Mouse (Mus musculus) MEL (cell line): ENCODE data around the gene Eif4b. TPM values are rescaled to one million over a fixed set of nuclear protein-coding genes. Genes with fewer than 3 reads are reported as not detected.

ENCODE experiments used
- DNase-seq: peaks from one replicate; pipeline ENCODE4 v3.0.0; 2011; ENCODE audit warnings: low read depth, low spot score
- H3K27ac ChIP-seq: 2 replicates; pipeline ENCODE4 v1.5.1; 2012; ENCODE audit warnings: low read depth, mild to moderate bottlenecking, control low read depth, low read length, moderate library complexity; ENCODE audit not compliant: control insufficient read depth
- H3K27me3 ChIP-seq, 2 experiments: fragments of 150-350 bp in 1 of 2; sonication (generic) in 1 of 2; 2 replicates each; pipeline ENCODE4 v1.6.1; 2012; ENCODE audit warnings: low read length in 2 of 2, mild to moderate bottlenecking in 2 of 2, improper control_type of control experiment in 1 of 2, moderate library complexity in 1 of 2; ENCODE audit not compliant: insufficient read depth in 2 of 2, control insufficient read depth in 1 of 2
- H3K36me3 ChIP-seq, 2 experiments: 2 replicates each; pipeline ENCODE4 v1.6.1; 2012 to 2014; ENCODE audit warnings: low read length in 2 of 2, improper control_type of control experiment in 1 of 2, inconsistent platforms in 1 of 2, mild to moderate bottlenecking in 1 of 2; ENCODE audit not compliant: insufficient read depth in 2 of 2, control insufficient read depth in 1 of 2
- H3K4me1 ChIP-seq, 2 experiments: fragments of 150-350 bp in 1 of 2; sonication (generic) in 1 of 2; 2 replicates each; pipeline ENCODE4 v1.6.1; 2012; ENCODE audit warnings: low read length in 2 of 2, improper control_type of control experiment in 1 of 2, mild to moderate bottlenecking in 1 of 2; ENCODE audit not compliant: insufficient read depth in 2 of 2, control insufficient read depth in 1 of 2
- H3K4me3 ChIP-seq, 2 experiments: fragments of 150-350 bp in 1 of 2; sonication (generic) in 1 of 2; 2 replicates each; pipeline ENCODE4 v1.5.1; 2012; ENCODE audit warnings: low read depth in 2 of 2, low read length in 2 of 2, mild to moderate bottlenecking in 2 of 2, moderate library complexity in 2 of 2, control low read depth in 1 of 2, improper control_type of control experiment in 1 of 2; ENCODE audit not compliant: control insufficient read depth in 1 of 2, insufficient read depth in 1 of 2
- H3K79me2 ChIP-seq: 2 replicates; pipeline ENCODE4 v1.6.1; 2012; ENCODE audit warnings: mild to moderate bottlenecking, low read length, moderate library complexity; ENCODE audit not compliant: control insufficient read depth, poor library complexity, insufficient read depth
- H3K9ac ChIP-seq: 2 replicates; pipeline ENCODE4 v1.6.1; 2012; ENCODE audit warnings: low read depth, mild to moderate bottlenecking, control low read depth, low read length, moderate library complexity; ENCODE audit not compliant: control insufficient read depth, poor library complexity, severe bottlenecking
- H3K9me3 ChIP-seq: fragments of 150-350 bp; sonication (generic); replicated peaks from 2 replicates; pipeline ENCODE4 v1.6.1; 2012; ENCODE audit warnings: mild to moderate bottlenecking, low read length, improper control_type of control experiment, moderate library complexity; ENCODE audit not compliant: insufficient read depth
- CHD2 ChIP-seq: IDR thresholded peaks from 2 replicates; pipeline ENCODE4 v1.6.1; 2011; ENCODE audit warnings: low read length, improper control_type of control experiment
- CTCF ChIP-seq, 3 experiments: IDR thresholded peaks in 2 of 3; conservative IDR thresholded peaks in 1 of 3; 2 replicates each; pipeline ENCODE4 v1.5.1; 2011 to 2012; ENCODE audit warnings: low read length in 3 of 3, low read depth in 2 of 3, mild to moderate bottlenecking in 2 of 3, improper control_type of control experiment in 1 of 3, inconsistent platforms in 1 of 3, mixed read lengths in 1 of 3, moderate library complexity in 1 of 3; ENCODE audit not compliant: control insufficient read depth in 1 of 3, insufficient read depth in 1 of 3, poor library complexity in 1 of 3, severe bottlenecking in 1 of 3
- EP300 ChIP-seq, 2 experiments: IDR thresholded peaks; 2 replicates each; pipeline ENCODE4 v1.6.1; 2011; ENCODE audit warnings: improper control_type of control experiment in 2 of 2, low read length in 2 of 2, low read depth in 1 of 2, mild to moderate bottlenecking in 1 of 2
- GATA1 ChIP-seq: IDR thresholded peaks from 2 replicates; pipeline ENCODE4 v1.6.1; 2011; ENCODE audit warnings: low read depth, low read length, improper control_type of control experiment
- MAX ChIP-seq: IDR thresholded peaks from 2 replicates; pipeline ENCODE4 v1.6.1; 2011; ENCODE audit warnings: low read length, improper control_type of control experiment
- MAZ ChIP-seq: IDR thresholded peaks from 2 replicates; pipeline ENCODE4 v1.6.1; 2012; ENCODE audit warnings: low read depth, mild to moderate bottlenecking, inconsistent platforms, low read length, improper control_type of control experiment
- MXI1 ChIP-seq: IDR thresholded peaks from 2 replicates; pipeline ENCODE4 v1.6.1; 2011; ENCODE audit warnings: mild to moderate bottlenecking, low read depth, low read length, improper control_type of control experiment
- POLR2A ChIP-seq, 2 experiments: IDR thresholded peaks; 2 replicates each; pipeline ENCODE4 v1.6.1; 2011 to 2012; ENCODE audit warnings: low read length in 2 of 2, mild to moderate bottlenecking in 2 of 2, control low read depth in 1 of 2, improper control_type of control experiment in 1 of 2, low read depth in 1 of 2, moderate library complexity in 1 of 2; ENCODE audit not compliant: control insufficient read depth in 1 of 2, insufficient read depth in 1 of 2, poor library complexity in 1 of 2
- POLR2AphosphoS2 ChIP-seq: IDR thresholded peaks from 2 replicates; pipeline ENCODE4 v1.6.1; 2011; ENCODE audit warnings: low read length, improper control_type of control experiment
- POLR2AphosphoS5 ChIP-seq: IDR thresholded peaks from 2 replicates; pipeline ENCODE4 v1.6.1; 2012; ENCODE audit warnings: low read depth, borderline replicate concordance, mild to moderate bottlenecking, inconsistent platforms, low read length, moderate library complexity, mixed read lengths
- RCOR1 ChIP-seq: IDR thresholded peaks from 2 replicates; pipeline ENCODE4 v1.6.1; 2012; ENCODE audit warnings: low read depth, mild to moderate bottlenecking, inconsistent platforms, low read length, improper control_type of control experiment
- ZKSCAN1 ChIP-seq: IDR thresholded peaks from 2 replicates; pipeline ENCODE4 v1.6.1; 2012; ENCODE audit warnings: low read depth, mild to moderate bottlenecking, inconsistent platforms, low read length, improper control_type of control experiment, moderate library complexity
- ZMIZ1 ChIP-seq: IDR thresholded peaks from 2 replicates; pipeline ENCODE4 v1.6.1; 2012; ENCODE audit warnings: low read depth, mild to moderate bottlenecking, inconsistent platforms, low read length, improper control_type of control experiment, moderate library complexity
- polyA plus RNA-seq, 2 experiments: library from polyadenylated mRNA; stranded (reverse) in 1 of 2; unstranded in 1 of 2; fragments of >175 nt in 1 of 2; fragments of >200 nt in 1 of 2; gene quantifications; 2 replicates each; pipeline versions ENCODE4 v1.2.1 to v1.2.4; 2012; ENCODE audit warnings: low replicate concordance in 2 of 2, low read depth in 1 of 2; ENCODE audit not compliant: insufficient read length in 2 of 2, insufficient read depth in 1 of 2, missing spikeins in 1 of 2
- total RNA-seq: library from RNA; depleted of rRNA; stranded (reverse); fragments of 300-350 nt; gene quantifications from 2 replicates; pipeline ENCODE4 v1.2.3, GENCODE M21; 2012

The Eif4b gene
- total and polyA plus RNA-seq, 3 experiments, result 464 to 790 (median 561) TPM

DNA sequence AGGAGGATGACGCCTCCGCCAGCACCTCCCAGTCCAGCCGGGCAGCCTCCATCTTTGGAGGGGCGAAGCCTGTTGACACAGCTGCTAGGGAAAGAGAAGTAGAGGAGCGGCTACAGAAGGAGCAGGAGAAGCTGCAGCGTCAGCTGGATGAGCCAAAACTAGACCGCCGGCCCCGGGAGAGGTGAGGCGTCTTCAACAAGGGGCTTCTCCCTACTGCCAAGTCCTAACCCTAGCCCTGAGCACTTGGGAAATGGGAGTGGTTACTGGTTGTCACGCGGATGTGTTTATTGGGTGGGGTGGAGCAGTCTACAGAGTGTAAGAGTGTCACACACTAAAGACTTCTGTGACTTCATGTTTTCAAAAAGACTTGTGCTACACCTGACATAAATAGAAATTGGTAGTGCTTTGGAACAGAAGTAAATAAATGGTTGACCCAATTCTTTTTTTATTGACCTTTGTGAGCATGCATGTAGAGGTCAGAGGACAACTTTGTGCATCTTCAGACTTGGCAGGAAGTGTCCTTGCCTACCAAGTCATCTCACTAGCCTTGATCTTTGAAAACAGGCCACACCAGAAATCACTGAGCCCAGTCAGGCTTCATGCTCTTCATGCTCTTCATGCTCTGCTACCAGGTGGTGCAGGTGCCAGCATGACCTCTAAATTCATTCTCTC is 16.5 kb downstream of the Eif4b start:
- Histone ChIP-seq H3K79me2 (peaks cover 10% of the 10 kb centered on the region; the same call in 1 of the 2 replicates), H3K4me1 (no peaks in the 10 kb centered on the region), H3K4me3 (no peak overlapping the region), H3K36me3 (peaks cover 21 to 89% of the 10 kb centered on the region in 2 experiments), H3K27ac (no peak overlapping the region), H3K9ac (no peak overlapping the region), H3K9me3 (no peaks in the 10 kb centered on the region), H3K27me3 (no peaks in the 10 kb centered on the region)
- TF ChIP-seq ZMIZ1 (no peak), POLR2A (IDR thresholded peaks at IDR 0.05; ENCODE audit: control insufficient read depth in 1 of 2, insufficient read depth in 1 of 2, low read depth in 1 of 2, low read length in 2 of 2, poor library complexity in 1 of 2) (peak in 1 of 2 experiments; percentile 35; a peak in 2 of 4 replicates)
- no peak for DNase-seq

DNA sequence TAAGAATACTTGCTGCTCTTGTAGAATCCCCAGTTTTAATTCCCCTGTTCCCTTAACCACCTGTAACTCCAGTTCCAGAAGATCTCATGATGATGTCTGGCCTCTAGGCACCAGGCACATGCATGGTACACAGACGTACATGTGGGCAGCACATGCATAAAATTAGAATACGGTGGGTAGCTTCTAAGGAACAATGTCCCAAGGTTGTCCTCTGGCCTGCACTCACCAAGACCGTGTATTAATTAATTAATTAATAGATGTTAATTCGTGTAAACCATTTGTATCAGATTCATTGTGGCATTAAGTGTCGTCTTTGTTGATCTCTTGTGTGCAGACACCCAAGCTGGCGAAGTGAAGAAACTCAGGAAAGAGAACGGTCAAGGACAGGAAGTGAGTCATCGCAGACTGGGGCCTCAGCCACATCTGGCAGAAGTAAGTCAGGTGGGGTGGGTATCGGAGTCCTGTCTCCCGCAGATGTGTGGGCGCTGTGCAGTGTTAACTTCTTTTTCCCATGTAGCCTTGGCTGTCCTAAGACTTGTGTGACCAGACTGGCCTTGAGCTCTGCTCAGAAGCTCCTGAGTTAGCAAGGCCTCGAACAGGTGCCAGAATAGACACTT is 17.6 kb downstream of the Eif4b start:
- Histone ChIP-seq H3K36me3 (peaks cover 19 to 82% of the 10 kb centered on the region in 2 experiments), H3K27me3 (no peaks in the 10 kb centered on the region), H3K9ac (no peak overlapping the region), H3K27ac (no peak overlapping the region), H3K4me3 (no peak overlapping the region), H3K4me1 (no peaks in the 10 kb centered on the region), H3K9me3 (no peaks in the 10 kb centered on the region), H3K79me2 (peaks cover 8% of the 10 kb centered on the region; the same call in 1 of the 2 replicates)
- DNase-seq, result no peak
- TF ChIP-seq POLR2AphosphoS2 (peak; percentile 3; the same call in 1 of the 2 replicates), ZKSCAN1 (no peak)

GRCm38 (mm10) chr15:102091688-102092087 is 18.1 kb downstream of the Eif4b start:
- Histone ChIP-seq H3K9me3 (no peaks in the 10 kb centered on the region), H3K27me3 (no peaks in the 10 kb centered on the region), H3K9ac (no peak overlapping the region), H3K4me3 (no peak overlapping the region), H3K27ac (no peak overlapping the region), H3K79me2 (peaks cover 5% of the 10 kb centered on the region; the same call in 1 of the 2 replicates), H3K36me3 (peaks cover 19 to 77% of the 10 kb centered on the region in 2 experiments), H3K4me1 (no peaks in the 10 kb centered on the region)
- TF ChIP-seq ZMIZ1 (no peak), RCOR1 (no peak), GATA1 (no peak), MAZ (no peak), EP300 (IDR thresholded peaks at IDR 0.05; ENCODE audit: low read depth in 1 of 2, low read length in 2 of 2) (no peak), ZKSCAN1 (no peak), CHD2 (no peak), MAX (no peak), CTCF (IDR thresholded peaks at IDR 0.05 in 2 of 3, conservative IDR thresholded peaks at IDR 0.05 in 1 of 3; ENCODE audit: control insufficient read depth in 1 of 3, insufficient read depth in 1 of 3, low read depth in 2 of 3, low read length in 3 of 3, poor library complexity in 1 of 3, severe bottlenecking in 1 of 3) (no peak), MXI1 (no peak), POLR2AphosphoS5 (no peak)
- DNase-seq, result no peak
